Mouse (Mus musculus) heart, embryonic 14.5 days (tissue): ENCODE data around the gene Rps6. TPM values are rescaled to one million over a fixed set of nuclear protein-coding genes. Genes with fewer than 3 reads are reported as not detected.
A peak's percentile ranks its signal among the peaks of the same experiment; 100 is the strongest.

Source experiments
- ATAC-seq: fragments of 200-750 bp; cut with Nextera tagmentation; 2 replicates; pipeline ENCODE4 v1.8.0; 2017; ENCODE audit warnings: low read depth, moderate TSS enrichment; ENCODE audit not compliant: insufficient number of reproducible peaks, insufficient read depth, low FRiP score
- H3K27ac ChIP-seq, 2 experiments: fragments of 200-500 bp in 1 of 2; fragments of 300-500 bp in 1 of 2; sonication (generic) in 1 of 2; replicated peaks in 1 of 2; 2 replicates each; pipeline ENCODE4 v1.5.1; 2012 to 2014; ENCODE audit warnings: low read depth in 2 of 2, low read length in 2 of 2, control low read depth in 1 of 2, mild to moderate bottlenecking in 1 of 2, mixed read lengths in 1 of 2; ENCODE audit not compliant: control insufficient read depth in 1 of 2, insufficient read depth in 1 of 2
- H3K27me3 ChIP-seq: fragments of 300-500 bp; sonication (generic); 2 replicates; pipeline ENCODE4 v1.6.1; 2014; ENCODE audit warnings: mild to moderate bottlenecking, low read length, control low read depth; ENCODE audit not compliant: control insufficient read depth, insufficient read depth
- H3K36me3 ChIP-seq: fragments of 300-500 bp; sonication (generic); 2 replicates; pipeline ENCODE4 v1.6.1; 2014; ENCODE audit warnings: mild to moderate bottlenecking, control low read depth, low read length, mixed read lengths; ENCODE audit not compliant: control insufficient read depth, insufficient read depth
- H3K4me1 ChIP-seq, 2 experiments: fragments of 200-500 bp in 1 of 2; fragments of 300-500 bp in 1 of 2; sonication (generic) in 1 of 2; 2 replicates each; pipeline ENCODE4 v1.6.1; 2012 to 2014; ENCODE audit warnings: low read length in 2 of 2, control low read depth in 1 of 2, mixed read lengths in 1 of 2; ENCODE audit not compliant: control insufficient read depth in 2 of 2, insufficient read depth in 2 of 2
- H3K4me2 ChIP-seq: fragments of 300-500 bp; sonication (generic); 2 replicates; pipeline ENCODE4 v1.6.1; 2014; ENCODE audit warnings: mild to moderate bottlenecking, low read length
- H3K4me3 ChIP-seq, 2 experiments: fragments of 200-500 bp in 1 of 2; fragments of 300-500 bp in 1 of 2; sonication (generic) in 1 of 2; 2 replicates each; pipeline ENCODE4 v1.5.1; 2012 to 2014; ENCODE audit warnings: low read length in 2 of 2, mild to moderate bottlenecking in 2 of 2, control low read depth in 1 of 2, low read depth in 1 of 2, moderate library complexity in 1 of 2; ENCODE audit not compliant: control insufficient read depth in 1 of 2, insufficient read depth in 1 of 2
- H3K9ac ChIP-seq: fragments of 300-500 bp; sonication (generic); 2 replicates; pipeline ENCODE4 v1.6.1; 2014; ENCODE audit warnings: mild to moderate bottlenecking, low read length
- H3K9me3 ChIP-seq: fragments of 300-500 bp; sonication (generic); 2 replicates; pipeline ENCODE4 v1.6.1; 2016; ENCODE audit warnings: low read length, control low read depth; ENCODE audit not compliant: control insufficient read depth
- WGBS: fragments of 180-500 bp; shearing (Covaris S2); extraction: QIAGEN DNeasy Blood & Tissue Kit; methylation state at CpG from one replicate; pipeline ENCODE4 v1.1.7; 2014; 5-methylcytosine and 5-hydroxymethylcytosine counted together
- polyA plus RNA-seq: library from polyadenylated mRNA; unstranded; fragments of >200 nt; fragmentation: Nextera tagmentation; extraction: Ambion mirVana; gene quantifications from 2 replicates; pipeline ENCODE4 v1.2.1, GENCODE M21; 2014

Gene Rps6
- polyA plus RNA-seq, 1 experiment from 2014 or later, result 531 TPM

DNA sequence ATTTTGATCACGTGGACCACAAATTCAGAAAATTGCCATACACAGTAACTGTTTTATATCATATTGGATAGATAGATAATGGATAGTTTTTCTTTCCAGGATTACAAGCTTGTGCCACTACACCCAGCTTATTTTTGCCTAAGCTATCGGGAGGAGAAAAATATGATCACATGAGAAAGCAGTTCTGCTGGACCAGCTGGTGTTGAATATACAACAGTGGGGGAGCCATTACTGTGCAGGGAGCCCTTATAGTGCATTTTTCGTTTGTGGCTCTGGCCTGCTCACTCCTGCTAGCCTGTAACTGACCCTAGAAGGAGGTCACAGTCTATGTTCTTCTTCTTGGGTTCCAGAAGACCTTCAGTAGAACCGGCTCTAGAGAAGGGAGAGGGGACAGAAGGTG is 15.9 kb upstream of the Rps6 start:
- ATAC-seq, result no peak
- no peak overlapping the region for H3K4me3 ChIP-seq
- H3K9ac ChIP-seq, result no peak overlapping the region
- no peaks in the 10 kb centered on the region for H3K4me1 ChIP-seq
- 62% methylated on average over 4 of the region's 4 CpGs for WGBS
- H3K9me3 ChIP-seq, result no peaks in the 10 kb centered on the region
- H3K36me3 ChIP-seq, result no peaks in the 10 kb centered on the region
- no peak overlapping the region for H3K4me2 ChIP-seq
- H3K27me3 ChIP-seq, result peaks cover 3% of the 10 kb centered on the region; the same call in 1 of the 2 replicates
- H3K27ac ChIP-seq, result no peak overlapping the region

DNA sequence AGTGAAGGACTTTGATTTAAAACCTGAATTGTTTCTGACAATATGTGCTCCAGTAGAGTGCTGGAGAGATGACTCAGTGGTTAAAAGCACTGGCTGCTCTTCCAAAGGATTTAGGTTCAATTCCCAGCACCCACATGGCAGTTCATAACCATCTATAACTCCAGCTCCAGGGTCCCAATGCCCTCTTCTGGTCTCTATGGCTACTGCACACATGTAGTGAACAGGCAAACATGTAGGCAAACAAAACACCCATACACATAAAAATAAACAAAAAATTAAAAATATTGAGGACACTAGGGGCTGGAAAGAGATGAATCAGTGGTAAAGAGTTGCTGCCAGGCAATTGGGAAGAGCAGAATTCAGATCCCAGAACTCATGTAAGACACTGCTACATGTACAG is 14.8 kb upstream of the Rps6 start:
- ATAC-seq, result no peak
- no peaks in the 10 kb centered on the region for H3K36me3 ChIP-seq
- H3K9me3 ChIP-seq, result no peaks in the 10 kb centered on the region
- H3K9ac ChIP-seq, result no peak overlapping the region
- H3K27ac ChIP-seq, result no peak overlapping the region
- H3K4me3 ChIP-seq, result no peak overlapping the region
- no peaks in the 10 kb centered on the region for H3K4me1 ChIP-seq
- H3K27me3 ChIP-seq, result peaks cover 3% of the 10 kb centered on the region; the same call in 1 of the 2 replicates
- H3K4me2 ChIP-seq, result no peak overlapping the region

DNA sequence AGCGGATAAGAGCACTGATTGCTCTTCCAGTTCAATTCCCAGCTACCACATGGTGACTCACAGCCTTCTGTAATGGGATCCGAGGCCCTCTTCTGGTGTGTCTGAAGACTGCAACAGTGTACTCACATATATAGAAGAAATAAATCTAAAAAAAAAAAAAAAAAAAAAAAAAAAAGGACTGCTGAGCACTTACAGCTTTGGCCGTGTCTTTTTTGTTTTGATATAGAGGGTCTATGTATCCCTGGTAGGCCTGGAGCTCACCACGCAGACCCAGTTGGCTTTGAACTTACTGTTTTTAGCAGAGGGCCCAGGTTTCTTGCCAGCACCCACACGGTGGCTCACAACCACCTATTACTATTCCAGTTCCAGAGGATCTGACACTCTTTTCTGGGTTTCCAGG is 6.9 kb upstream of the Rps6 start:
- Histone ChIP-seq H3K27me3 (no peaks in the 10 kb centered on the region), H3K9ac (no peak overlapping the region), H3K4me2 (no peak overlapping the region), H3K36me3 (no peaks in the 10 kb centered on the region), H3K27ac (no peak overlapping the region), H3K4me3 (no peak overlapping the region), H3K4me1 (no peaks in the 10 kb centered on the region), H3K9me3 (no peaks in the 10 kb centered on the region)
- WGBS, result 72% methylated on average over 5 of the region's 5 CpGs
- ATAC-seq, result no peak

DNA sequence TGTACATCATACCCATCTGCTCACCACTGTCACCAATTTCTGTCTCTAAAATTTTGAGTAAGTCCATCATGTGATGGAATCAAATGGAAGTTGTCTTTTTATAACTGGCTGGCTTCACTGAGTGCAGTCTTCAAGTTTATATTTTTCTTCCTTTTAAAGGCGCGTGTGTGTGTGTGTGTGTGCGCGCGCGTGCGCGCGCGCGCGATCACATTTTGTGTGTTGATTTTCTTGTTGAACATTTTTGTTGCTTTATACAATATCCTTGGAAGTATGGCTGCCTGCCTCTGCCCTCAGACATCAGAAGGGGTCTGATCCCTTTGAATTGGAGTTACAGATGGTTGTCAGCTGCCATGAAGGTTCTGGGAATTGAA is 843 bp upstream of the Rps6 start:
- peaks cover 2 to 10% of the 10 kb centered on the region in 2 experiments; a peak in 1 of 4 replicates for H3K4me1 ChIP-seq
- no peaks in the 10 kb centered on the region for H3K9me3 ChIP-seq
- peaks cover 26% of the 10 kb centered on the region for H3K36me3 ChIP-seq
- peak overlapping the region; percentile 66 to 72; a peak in 3 of 4 replicates for H3K4me3 ChIP-seq
- peak overlapping the region; percentile 81 for H3K4me2 ChIP-seq
- no peaks in the 10 kb centered on the region for H3K27me3 ChIP-seq
- peak overlapping the region in 1 of 2 experiments; percentile 89; a peak in 3 of 4 replicates for H3K27ac ChIP-seq
- H3K9ac ChIP-seq, result peak overlapping the region; percentile 79
- WGBS, result 61% methylated on average over 12 of the region's 12 CpGs
- no peak for ATAC-seq

DNA sequence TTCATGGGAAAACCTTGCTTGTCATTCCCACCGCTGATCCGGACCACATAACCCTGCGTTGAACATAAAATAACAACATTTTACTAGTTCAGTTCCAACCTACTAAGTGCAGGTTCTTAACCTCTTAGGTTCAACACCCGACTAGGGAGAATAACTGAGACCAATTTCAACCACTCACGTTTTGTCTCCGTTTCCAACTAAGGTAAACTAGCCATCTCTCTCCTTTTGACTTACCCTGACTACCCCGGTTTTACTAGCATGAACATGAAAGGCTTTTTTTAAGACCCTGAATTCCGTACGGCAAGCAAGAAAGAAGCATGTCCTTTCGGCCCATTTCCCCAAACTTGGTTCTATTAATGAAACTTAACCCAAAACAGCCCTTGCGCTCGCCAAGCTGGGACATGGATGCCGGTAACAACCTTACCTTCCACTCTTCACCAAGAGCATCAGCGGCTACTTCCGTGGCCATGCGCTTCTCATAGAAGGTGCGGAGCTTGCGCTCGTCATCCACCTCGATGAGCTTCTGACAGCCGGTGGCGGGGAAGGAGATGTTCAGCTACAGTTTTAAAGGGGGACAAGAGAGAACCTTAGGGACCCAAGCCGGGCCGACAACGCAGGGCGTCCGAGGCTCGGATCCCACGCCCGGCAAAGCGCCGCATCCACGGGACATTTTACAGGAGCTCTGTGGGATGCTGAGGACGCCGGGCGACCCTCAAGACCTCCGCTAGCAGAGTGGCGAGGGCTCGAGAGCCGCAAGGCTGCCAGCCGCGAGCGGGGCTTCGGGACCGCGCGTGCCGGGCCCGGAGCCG is 704 bp downstream of the Rps6 start:
- Histone ChIP-seq H3K36me3 (peaks cover 37% of the 10 kb centered on the region), H3K9ac (peak overlapping the region; percentile 94), H3K4me1 (peaks cover 2 to 10% of the 10 kb centered on the region in 2 experiments; a peak in 1 of 4 replicates), H3K4me3 (peak overlapping the region; percentile 66 to 72), H3K27ac (peak overlapping the region; percentile 89 to 93), H3K9me3 (no peaks in the 10 kb centered on the region), H3K27me3 (no peaks in the 10 kb centered on the region), H3K4me2 (peak overlapping the region; percentile 92)
- 2% methylated on average over 50 of the region's 50 CpGs for WGBS
- no peak for ATAC-seq

DNA sequence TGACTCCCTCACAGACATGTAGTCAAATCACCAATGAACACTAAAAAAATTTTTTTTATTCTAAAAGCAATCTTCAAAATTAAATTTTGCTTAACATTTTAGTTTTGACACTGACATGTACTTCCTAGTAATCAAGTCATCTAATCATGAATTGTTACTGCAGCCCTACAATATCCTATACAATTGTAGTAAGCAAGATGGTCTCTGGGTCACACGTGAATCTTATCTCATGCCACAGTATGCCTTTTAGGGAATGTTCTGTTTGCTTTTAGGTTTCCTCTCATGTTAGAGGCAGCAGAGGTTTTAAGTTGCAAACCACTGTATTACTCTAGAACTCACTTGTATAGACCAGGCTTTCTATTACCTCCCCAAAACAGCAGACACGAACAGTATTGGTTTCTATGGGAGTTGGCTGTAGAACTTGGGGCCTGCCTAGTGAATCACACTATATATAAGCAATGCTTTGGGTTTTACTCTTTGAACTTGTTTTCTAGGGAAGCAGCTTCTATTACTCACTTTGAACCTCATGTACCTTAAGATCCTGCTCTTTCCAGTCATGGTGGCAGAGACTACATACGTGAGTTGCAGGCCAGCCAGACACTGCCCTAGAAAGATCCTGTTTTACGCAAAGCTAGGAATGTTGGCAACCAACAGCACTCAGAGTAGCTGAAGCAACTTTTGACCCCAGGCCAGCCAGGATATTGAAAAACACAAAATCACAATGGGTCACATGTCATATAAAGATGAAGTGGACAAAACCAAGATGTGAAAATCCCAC is 4.2 kb downstream of the Rps6 start:
- peaks cover under 1 to 3% of the 10 kb centered on the region in 2 experiments; a peak in 1 of 4 replicates for H3K4me1 ChIP-seq
- peaks cover 43% of the 10 kb centered on the region for H3K36me3 ChIP-seq
- no peak overlapping the region for H3K9ac ChIP-seq
- H3K4me2 ChIP-seq, result no peak overlapping the region
- no peak overlapping the region for H3K4me3 ChIP-seq
- WGBS, result 76% methylated on average over 4 of the region's 4 CpGs
- H3K9me3 ChIP-seq, result no peaks in the 10 kb centered on the region
- no peaks in the 10 kb centered on the region for H3K27me3 ChIP-seq
- H3K27ac ChIP-seq, result no peak overlapping the region
- no peak for ATAC-seq

DNA sequence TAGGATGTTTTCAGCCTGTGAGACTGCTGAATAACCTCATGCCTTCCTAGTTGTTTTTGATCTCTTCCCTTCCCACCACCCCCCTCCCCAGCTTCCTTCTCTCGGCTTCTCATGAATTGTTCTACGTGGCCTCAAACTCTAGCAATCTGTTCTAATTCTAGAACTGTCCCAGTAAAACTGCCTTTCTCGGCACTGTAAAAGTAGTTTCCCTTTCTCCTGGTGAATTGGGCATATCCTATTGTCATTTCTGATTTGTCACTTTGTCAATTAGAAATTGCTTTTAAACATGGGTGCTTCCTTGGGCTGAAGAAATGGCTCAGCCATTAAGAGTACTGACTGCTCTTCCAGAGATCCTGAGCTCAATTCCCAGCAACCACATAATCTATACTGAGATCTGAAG is 5.2 kb downstream of the Rps6 start:
- no peak for ATAC-seq

More for the DNA sequence above, 5.2 kb downstream of the Rps6 start:
- no peak overlapping the region for H3K9ac ChIP-seq
- H3K9me3 ChIP-seq, result no peaks in the 10 kb centered on the region
- H3K27me3 ChIP-seq, result no peaks in the 10 kb centered on the region
- H3K36me3 ChIP-seq, result peaks cover 53% of the 10 kb centered on the region
- H3K4me1 ChIP-seq, result no peaks in the 10 kb centered on the region
- H3K4me2 ChIP-seq, result no peak overlapping the region
- no peak overlapping the region for H3K4me3 ChIP-seq
- WGBS, result 62% methylated on average over 3 of the region's 3 CpGs
- peak overlapping the region in 1 of 2 experiments; percentile 44; a peak in 1 of 4 replicates for H3K27ac ChIP-seq
